Mouse (Mus musculus) heart, postnatal 10 days (tissue): ENCODE data around the gene St6galnac4. TPM values are rescaled to one million over a fixed set of nuclear protein-coding genes. Genes with fewer than 3 reads are reported as not detected.

Source experiments
- DNase-seq, 2 experiments: peaks; one replicate each; pipeline ENCODE4 v3.0.0; 2021
- intact Hi-C: fragments of 180-260 bp; cut with DNase I; formaldehyde crosslinking; loops from one replicate; pipeline ENCODE4 v1.15.1; 2025
- total RNA-seq, 2 experiments: library from RNA; stranded (reverse); gene quantifications; 2 replicates each; pipeline ENCODE4 v1.2.3; 2021

St6galnac4 gene
- total RNA-seq, 2 experiments from 2014 or later = 29.3 to 31.8 TPM

GRCm38 (mm10) chr2:32568941-32569340, 18.0 kb upstream of the St6galnac4 start:
- intact Hi-C loops = no loop called here
- peak in 1 of 2 experiments; percentile 39 for DNase-seq

DNA sequence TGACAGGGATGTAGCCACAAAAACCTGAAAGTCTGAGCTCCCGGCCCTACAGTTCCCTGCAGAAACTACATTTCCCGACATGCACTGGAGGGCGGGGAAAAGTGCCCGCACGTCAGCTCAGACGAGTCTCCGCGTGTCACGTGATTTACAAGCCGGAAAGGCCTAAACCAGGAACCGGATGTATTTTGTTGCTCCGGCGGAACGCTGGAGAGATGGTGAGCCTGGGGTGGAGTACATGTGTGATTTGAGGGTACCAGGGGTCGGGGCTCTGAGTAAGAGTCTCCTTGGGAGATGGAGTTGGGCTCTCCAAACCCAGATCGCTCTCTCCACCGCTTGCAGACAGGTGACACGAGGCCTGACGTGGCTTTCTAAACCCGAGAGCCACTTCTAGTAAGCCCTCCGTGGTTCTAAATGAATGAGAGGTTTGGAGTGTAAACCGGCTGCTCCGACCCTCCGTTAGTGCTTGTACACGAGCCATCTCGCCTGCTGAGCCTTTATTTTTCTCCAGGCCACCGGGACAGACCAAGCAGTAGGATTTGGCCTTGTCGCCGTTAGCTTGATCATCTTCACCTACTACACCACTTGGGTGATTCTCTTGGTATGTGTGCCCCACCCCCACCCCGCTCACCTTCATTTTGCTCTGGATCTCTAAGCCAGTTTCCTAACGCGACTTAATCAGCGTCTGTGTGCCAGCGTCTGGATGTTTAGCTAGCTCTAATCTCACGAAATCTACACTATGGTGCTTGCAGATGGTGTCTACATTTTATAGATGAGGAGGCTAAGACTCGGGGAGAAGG, 16.0 kb upstream of the St6galnac4 start, which contains the start of gene Dpm2:
Dpm2 (plus strand) TSS at position 161 of the 797 bp plus-strand sequence.
- intact Hi-C loops = loop anchor here (5.0 kb wide), 1 partner anchor 36 kb away; no protein-coding TSS in a partner anchor
- peak; percentile 94 to 95 for DNase-seq

- intact Hi-C loops = loop anchor here (5.0 kb wide), 1 partner anchor 35 kb away; no protein-coding TSS in a partner anchor
- DNase-seq = no peak
Observed at GRCm38 (mm10) chr2:32572196-32572595, 14.7 kb upstream of the St6galnac4 start.

DNA sequence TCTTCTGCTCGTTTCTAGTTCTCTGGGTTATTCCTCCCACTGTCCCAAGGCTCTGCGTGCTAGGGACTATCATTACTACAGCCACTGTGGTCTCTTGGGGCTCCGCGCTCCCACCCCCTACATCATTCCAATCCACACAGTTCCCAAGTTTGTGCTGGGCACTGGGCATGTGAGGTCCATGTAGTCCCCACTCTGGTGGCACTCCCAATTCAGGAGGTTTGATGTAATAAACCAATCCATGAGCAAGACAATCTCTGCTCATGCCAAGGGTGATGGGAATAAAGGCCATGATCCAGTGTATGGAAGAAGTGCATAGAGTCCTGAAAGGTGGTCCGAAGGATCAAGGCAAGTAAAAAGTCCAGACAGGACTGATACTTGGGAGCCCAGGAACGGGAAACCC, 12.4 kb upstream of the St6galnac4 start, which contains the start of gene Pip5kl1:
Pip5kl1 (plus strand) TSS at position 301 of the 400 bp plus-strand sequence.
- intact Hi-C loops = loop anchor here (5.0 kb wide), 1 partner anchor 33 kb away; no protein-coding TSS in a partner anchor
- DNase-seq = no peak

- DNase-seq = peak; percentile 54 to 69
- intact Hi-C loops = loop anchor here (5.0 kb wide), 1 partner anchor 32 kb away; no protein-coding TSS in a partner anchor
Observed at GRCm38 (mm10) chr2:32574901-32575585, 11.9 kb upstream of the St6galnac4 start.

DNA sequence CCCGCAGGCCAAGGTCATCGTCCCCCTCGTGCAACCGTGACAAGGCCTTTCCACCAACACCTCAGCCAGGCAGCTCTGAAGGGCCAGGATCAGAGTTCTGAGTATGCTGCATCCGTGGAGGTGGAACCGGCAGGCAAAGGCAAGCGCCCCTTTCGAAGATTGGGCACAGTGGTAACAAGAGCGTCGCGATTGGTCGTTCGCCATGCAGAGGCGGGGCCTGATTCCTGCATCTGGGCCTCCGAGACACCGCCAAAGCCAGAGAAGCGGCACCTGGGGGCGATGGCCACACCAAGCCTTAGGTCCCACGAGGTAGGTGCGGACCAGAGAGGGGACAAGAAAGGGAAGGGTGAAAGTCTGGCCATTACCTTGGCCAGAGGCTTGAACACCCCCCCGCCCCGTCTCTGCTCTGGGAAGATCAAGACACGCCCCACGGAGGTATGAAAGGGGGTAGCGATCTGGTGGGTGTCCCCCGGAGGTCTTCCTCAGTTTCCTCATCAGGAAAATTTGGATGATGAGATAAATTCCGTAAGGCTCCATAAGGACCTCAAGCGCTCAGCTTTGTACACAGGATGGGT, 11.2 kb upstream of the St6galnac4 start, which contains the start of gene 9430097D07Rik:
9430097D07Rik (minus strand) TSS at position 99 of the 575 bp plus-strand sequence.
- DNase-seq = no peak
- intact Hi-C loops = no loop called here

GRCm38 (mm10) chr2:32576532-32576931, 10.4 kb upstream of the St6galnac4 start:
- intact Hi-C loops = no loop called here

GRCm38 (mm10) chr2:32578146-32579046, 8.5 kb upstream of the St6galnac4 start:
- intact Hi-C loops = no loop called here
- peak; percentile 44 to 52 for DNase-seq

More at GRCm38 (mm10) chr2:32576532-32576931, 10.4 kb upstream of the St6galnac4 start:
- no peak for DNase-seq

DNA sequence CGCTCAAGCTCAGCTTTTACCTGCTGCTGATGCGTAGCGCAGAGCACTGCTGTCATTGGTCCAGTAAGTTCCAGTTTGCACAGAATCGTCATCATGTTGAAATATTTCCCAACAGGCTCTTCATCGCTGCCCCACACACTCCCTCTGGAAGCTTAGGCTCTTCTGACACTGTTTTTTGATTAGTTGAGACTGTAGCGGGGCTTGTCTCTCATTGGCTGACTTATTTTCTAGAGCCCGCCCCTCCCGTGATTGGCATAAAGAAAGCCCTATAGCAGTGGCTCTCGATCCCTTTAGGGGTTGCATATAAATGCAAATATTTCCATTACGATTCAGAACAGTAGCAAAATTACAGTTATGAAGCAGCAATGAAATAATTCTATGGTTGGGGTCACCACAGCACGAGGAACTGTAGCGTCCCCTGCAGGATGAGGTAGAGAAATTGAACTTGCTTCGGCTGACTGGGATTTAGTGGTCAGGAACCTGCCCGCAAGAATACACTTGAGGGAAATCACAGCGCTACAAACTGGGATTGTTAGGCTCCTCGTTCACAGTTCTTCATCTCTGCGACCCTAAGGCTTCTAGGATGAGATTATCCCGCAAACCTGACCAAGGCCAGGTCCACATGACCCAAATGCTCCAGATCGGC, 5.3 kb upstream of the St6galnac4 start:
- intact Hi-C loops = loop anchor here (5.0 kb wide), 1 partner anchor 36 kb away; no protein-coding TSS in a partner anchor
- peak; percentile 39 to 51 for DNase-seq

- intact Hi-C loops = loop anchor here (1.0 to 5.0 kb wide), 3 partner anchors 20 to 106 kb away; no protein-coding TSS in a partner anchor
- DNase-seq = peak; percentile 90 to 91
Observed at GRCm38 (mm10) chr2:32582830-32583799, 3.8 kb upstream of the St6galnac4 start.

DNA sequence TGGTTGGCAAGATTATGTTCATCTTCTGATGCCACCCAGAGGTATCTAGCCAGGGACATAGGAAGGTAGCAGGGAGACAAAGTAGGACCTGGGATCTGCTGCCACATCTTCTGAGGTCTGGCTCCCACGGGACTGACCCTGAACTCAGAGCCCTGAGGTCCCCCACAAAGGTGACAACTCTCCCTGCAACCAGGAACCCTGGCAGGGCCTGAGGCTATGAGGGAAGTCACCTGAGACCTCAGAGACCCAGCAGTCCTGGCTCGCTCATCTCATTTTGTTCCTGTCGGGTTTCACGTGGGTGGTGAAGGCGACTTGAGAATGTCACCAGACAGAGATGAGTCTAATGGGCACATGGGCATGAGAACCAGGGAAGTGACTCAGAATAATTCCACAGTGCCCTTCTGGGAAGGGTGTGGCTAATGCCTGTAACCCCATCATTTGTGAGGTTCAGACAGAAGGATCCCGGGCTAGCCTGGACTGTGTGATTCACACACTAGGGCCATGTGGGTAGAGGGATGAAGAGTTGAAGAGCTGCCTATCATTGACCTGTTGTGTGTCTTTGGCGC, 1.7 kb upstream of the St6galnac4 start:
- DNase-seq = no peak

DNA sequence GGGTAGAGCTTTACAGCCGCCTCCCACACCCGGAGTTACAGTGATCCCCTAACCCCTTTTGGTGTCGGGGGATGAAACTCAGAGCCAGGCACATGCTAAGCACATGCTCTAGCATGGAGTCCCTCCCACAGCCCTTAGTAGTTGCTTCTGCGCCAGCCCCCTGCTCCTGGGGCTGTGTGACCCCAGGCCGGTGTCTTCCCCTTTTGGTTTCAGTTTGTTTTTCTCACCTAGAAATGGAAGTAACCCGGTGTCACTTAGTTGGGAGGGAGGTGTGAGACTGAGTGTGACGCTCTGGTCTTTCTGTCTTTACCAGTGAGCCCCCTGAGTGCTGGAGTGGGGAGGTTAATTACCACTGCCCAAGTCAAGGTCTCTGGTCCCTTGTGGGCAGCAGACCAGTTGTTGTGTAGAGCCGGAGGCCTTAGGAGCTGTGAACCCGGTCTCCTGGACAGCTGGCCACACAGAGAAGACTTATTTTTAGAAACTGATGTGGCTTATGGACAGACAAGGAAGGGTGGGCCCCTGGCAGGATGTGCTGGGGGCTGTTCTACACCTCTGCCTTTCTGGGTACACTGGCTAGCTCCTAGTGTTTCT, 931 bp downstream of the St6galnac4 start:
- intact Hi-C loops = loop anchor here (1.0 kb wide), 1 partner anchor 14 kb away; no protein-coding TSS in a partner anchor
- DNase-seq = peak; percentile 67 to 74

More for the DNA sequence above, 1.7 kb upstream of the St6galnac4 start:
- intact Hi-C loops = no loop called here

GRCm38 (mm10) chr2:32589213-32589795, 2.4 kb downstream of the St6galnac4 start:
- intact Hi-C loops = no loop called here
- DNase-seq = peak; percentile 53 to 67

DNA sequence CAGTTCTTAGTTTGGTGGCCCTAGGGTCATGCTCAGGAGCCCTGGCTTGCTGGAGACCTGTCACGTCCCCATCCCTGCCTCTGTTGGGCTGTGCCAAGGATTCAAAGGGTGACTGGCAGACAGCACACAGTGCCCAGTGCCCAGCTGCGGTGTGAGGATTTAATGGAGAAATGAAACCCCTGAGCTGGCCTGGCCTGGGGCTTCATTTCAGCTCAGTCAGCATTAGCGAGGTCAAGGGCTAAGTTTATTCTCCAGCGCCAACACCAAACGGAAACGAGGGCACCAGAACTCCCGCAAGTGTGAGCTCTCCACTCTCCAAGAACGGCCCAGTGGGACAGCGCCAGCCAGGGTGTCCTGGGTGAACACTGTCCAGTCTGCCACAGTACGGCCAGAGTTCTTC, 3.3 kb downstream of the St6galnac4 start:
- intact Hi-C loops = no loop called here
- DNase-seq = no peak

DNA sequence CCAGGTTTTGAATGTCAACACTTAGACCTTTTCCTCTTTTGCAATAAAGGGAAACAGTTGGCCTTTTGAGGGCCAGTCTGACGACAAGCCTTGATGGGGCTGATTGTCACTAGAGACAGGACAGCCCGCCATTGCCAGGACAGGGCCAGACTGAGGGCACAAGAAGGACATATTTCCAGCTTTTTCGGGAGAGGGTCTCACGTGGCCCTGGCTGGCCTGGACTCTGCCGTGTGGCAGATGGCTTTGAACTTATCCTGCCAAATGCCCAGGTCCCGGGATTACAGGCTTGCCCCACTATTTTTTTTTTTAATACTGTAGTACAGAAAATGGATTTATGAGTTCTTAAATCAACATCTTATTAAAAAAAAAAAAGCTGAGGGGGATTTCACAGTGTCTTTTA, 4.4 kb downstream of the St6galnac4 start:
- intact Hi-C loops = no loop called here

GRCm38 (mm10) chr2:32596725-32597124, 9.8 kb downstream of the St6galnac4 start:
- intact Hi-C loops = no loop called here
- DNase-seq = peak in 1 of 2 experiments; percentile 44

More for the DNA sequence above, 4.4 kb downstream of the St6galnac4 start:
- DNase-seq = no peak

DNA sequence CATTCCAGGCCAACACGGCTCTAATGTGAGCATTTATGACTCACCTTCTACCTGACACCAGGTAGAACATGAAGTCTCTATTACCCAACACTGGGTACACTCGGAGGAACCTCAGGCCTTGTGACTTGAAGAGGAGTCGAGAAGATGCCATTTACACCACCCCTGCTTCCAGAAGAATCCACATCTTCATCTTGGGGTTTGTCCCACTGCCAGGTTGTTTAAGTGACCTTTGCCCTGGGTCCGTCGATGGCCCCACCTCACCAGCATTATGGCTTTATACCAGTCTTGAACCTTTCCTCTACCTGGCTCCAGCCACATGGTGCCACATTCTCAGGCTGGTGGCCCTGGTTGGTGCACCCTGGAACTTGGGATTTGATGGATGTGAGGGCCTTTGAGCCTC, 10.4 kb downstream of the St6galnac4 start:
- intact Hi-C loops = no loop called here
- no peak for DNase-seq
